Mouse (Mus musculus) left cerebral cortex, postnatal 14 days (tissue): Measurements from ENCODE around the gene Ifnl3. TPM values are rescaled to one million over a fixed set of nuclear protein-coding genes. Genes with fewer than 3 reads are reported as not detected.

Experiments
- DNase-seq, 2 experiments: peaks; one replicate each; pipeline ENCODE4 v3.0.0; 2021 to 2022; ENCODE audit warnings: low spot score in 2 of 2, mixed read lengths in 1 of 2
- intact Hi-C: fragments of 180-260 bp; cut with DNase I; formaldehyde crosslinking; loops from one replicate; pipeline ENCODE4 v1.15.1; 2025
- total RNA-seq, 2 experiments: library from RNA; stranded (reverse); gene quantifications; 2 replicates each; pipeline ENCODE4 v1.2.3; 2021

Ifnl3 gene
- total RNA-seq, 2 experiments from 2014 or later, result not detected

DNA sequence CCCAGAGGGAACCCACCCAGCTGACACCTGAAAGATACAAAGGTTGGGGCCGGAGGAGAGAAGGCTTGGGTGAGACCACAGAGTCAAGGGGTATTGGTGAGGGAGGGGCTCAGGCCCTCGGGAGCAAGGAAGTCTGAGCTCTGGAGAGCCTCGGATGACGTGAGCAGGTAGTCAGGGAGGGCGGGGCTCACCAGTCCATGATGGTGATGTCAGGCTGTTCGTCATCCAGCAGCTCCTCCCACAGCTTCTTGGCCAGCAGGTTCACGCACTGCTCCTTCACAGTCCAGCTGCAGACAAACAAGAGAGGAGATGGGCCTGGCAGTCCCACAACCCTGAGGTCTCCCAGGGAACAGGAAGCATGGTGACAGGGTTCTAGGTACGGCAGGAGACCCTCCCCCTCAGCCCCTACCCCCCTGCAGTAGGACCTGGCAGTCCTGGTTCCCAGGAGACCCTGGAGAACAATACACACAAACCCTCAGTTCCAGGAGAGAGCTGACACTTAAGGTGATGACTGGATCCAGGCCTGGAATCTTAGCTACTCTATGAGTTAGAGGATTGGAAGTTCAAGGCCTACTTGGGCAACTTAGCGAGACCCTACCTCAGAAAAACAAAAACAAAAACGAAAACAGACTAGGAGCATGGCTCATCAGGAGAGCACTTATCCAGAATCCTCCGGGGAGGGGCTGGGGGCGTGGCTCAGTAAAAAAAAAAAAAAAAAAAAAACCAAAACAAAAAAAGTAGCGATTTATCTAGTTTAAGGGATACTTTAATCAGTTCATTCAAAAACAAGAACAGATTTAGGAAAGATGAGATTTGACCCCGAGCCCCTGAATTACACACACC is 22.6 kb downstream of the Ifnl3 start:
- intact Hi-C loops, result no loop called here
- DNase-seq, result no peak

DNA sequence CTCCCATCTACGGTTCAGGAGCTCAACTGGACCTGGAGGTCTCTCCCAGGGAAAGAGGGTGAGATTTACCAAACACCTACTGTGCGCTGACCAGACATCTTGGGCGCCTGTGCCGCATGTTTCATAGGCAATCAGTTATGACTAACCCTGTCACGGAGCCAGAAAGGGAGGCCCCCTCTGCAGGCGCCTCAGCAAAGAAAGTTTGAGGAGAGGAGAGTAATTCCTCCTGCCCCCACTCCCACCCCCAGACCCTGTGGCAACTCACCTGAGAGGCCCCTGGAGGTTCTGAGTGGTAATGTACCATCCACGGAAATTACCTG is 23.2 kb downstream of the Ifnl3 start:
- intact Hi-C loops, result no loop called here
- DNase-seq, result no peak

DNA sequence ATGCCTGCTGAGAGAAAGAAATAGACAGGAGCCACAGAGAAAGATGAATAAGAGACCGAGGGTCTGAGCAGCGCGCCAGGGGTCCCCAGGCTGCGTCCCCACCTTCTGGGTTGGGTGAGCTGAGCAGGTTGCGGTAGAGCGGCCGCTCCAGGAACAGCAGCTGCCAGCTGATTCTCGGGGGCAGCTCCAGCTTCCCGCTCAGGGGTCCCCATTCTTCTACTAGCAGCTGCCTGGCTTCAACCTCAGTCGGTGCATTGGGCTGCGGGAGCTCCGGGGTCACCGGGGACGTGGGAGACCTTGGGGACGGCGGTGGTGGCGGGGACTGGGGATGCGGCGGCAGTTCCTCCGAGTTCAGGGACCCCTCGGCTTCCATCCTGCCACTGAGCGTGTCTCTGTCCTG is 24.0 kb downstream of the Ifnl3 start:
- no peak for DNase-seq
- intact Hi-C loops, result no loop called here

DNA sequence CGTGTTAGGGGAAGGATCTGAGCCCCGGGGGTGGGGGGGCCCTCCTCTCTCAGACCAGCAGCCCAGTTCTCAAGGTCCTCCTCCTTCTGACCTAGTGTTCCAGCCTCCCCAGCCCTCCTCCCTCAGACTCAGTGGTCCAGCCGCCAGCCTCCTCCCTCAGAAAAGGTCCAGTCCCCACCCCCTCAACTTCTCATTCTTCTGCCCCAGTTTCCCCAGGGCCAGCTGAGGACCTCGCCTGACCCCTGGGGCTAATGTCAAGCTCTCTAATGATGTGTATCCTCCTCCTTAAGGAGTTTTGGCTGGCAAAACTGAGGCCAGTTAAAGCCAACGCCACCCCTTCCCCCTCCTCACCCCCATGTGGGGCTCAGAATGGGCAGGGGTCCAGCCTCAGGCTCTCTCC is 24.5 kb downstream of the Ifnl3 start, which contains the start of gene Nccrp1:
Gene Nccrp1, minus strand, starts transcription at position 101 of the 400 bp plus-strand sequence.
- intact Hi-C loops, result no loop called here
- DNase-seq, result no peak

DNA sequence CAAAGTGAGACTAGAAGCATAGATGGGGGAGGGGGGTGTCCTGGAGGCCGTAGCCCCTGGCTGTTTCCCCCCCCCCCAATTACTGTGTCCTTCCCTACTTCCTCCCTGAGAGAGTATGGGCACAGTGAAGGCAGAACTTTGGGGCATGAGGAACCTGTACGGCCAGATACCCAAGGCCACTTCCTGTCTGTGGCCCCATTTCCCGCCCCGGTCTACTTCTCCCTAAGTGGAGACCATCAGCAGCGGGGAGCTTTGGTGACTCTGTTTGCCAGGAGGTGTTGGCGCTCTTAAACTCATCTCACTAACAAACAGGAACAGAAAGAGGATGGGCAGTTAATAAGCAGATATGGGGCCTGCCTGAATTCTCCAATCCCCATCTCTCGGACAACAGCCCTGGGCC is 25.0 kb downstream of the Ifnl3 start:
- intact Hi-C loops, result no loop called here

DNA sequence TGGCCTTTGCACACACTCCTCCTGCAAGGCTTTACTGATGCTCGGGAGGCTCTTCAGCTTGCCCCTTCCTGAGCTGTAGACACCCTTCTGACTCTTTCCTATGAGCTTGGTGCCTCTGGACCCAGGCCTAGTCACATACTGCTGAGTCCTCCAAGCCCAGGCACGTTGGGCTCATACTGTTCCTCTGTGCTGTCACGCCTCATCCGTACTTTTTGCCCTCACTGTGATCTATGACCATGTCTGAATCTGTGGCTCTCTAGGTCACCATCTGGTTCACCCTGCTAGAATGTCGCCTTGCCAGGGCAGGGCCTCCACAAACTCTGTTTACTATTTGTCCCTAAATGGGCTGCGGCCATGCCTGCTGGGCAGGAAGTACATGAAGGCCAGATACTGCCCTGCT is 30.4 kb downstream of the Ifnl3 start:
- no peak for DNase-seq

More for the DNA sequence above, 25.0 kb downstream of the Ifnl3 start:
- DNase-seq, result no peak

DNA sequence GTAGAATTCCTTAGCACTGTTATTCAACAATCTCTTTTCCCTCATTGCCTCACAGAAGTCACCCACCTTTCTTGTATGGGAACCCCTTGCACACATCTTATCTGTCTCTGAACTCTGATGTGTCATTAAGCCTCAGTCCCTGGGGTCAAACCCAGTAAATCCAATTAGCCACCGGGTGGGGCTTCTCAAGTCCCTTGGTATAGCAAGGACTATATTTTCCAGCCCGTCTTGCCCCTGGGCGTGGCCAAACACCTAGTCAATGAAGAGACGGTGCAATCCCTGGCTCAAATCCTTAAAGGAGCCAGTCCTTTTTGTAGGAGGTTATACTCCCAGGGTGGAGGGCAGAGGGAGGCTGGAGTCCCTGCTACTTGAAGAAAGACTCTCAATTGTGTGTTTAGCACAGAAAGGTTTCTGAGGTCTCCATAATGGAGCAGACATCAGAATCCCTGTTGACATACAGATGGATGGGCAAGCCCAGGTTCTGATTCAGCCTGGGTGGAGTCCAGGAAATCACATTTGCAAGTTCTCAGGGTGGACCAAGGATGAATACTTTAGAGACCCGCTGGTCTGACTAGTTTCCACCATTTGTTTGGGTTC is 33.4 kb downstream of the Ifnl3 start:
- no peak for DNase-seq
- intact Hi-C loops, result no loop called here

More for the DNA sequence above, 30.4 kb downstream of the Ifnl3 start:
- intact Hi-C loops, result no loop called here

DNA sequence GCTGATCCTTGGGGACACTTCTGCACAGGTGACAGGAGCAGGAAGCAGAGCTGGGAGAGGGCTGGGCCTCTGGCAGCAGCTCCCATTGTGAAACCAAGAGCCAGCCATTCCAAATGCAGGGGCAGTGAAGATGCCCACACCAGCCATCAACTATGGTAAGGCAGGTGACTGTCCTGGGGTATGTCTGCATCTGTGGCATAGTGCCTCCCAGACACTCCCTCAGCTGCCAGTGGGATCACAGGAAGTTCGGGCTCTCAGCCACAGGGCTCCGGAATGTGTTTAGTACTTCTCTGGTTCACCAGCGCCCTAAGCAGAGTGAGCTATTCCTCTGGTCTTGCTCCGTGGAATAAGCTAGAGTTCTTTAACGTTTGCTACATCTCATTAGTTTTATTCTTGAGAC is 34.4 kb downstream of the Ifnl3 start:
- intact Hi-C loops, result no loop called here
- no peak for DNase-seq

DNA sequence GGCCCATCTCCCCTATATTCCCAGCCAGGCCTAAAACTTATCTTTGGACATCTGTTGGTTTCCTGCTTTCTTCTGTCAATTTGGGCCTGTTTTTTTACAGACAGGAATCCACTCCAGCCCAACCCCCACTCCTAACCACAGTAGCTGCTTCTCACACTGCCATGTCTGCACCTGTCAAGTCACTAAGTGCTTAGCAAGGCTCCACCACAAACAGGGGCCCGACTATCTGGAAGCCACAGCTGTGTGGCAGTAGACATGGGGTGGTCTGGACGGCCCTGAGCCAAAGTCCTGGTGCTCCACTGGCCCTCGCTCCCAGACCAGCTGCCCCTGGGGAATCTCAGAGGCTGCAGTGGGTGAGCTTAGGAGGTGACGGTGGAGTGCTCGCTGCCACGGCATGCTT is 35.1 kb downstream of the Ifnl3 start:
- DNase-seq, result no peak
- intact Hi-C loops, result no loop called here

DNA sequence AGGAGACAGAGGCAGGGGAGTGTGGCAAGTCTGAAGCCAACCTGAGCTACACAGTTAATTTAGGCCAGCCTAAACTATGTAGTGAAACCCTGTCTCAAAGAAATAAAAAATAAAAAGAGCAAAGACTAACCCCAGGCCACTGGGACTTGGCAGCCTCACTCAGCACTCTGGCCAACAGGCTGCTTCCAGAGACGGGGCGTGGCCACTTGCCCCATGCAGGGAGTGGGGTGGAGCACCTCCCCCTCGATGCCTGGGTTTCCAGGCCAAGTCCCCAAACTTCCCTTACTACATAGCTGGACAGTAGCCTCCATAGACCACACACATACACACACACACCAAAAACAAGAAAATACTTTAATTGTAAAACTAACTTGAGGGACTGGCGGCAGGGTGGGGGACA is 35.9 kb downstream of the Ifnl3 start:
- DNase-seq, result no peak
- intact Hi-C loops, result no loop called here

DNA sequence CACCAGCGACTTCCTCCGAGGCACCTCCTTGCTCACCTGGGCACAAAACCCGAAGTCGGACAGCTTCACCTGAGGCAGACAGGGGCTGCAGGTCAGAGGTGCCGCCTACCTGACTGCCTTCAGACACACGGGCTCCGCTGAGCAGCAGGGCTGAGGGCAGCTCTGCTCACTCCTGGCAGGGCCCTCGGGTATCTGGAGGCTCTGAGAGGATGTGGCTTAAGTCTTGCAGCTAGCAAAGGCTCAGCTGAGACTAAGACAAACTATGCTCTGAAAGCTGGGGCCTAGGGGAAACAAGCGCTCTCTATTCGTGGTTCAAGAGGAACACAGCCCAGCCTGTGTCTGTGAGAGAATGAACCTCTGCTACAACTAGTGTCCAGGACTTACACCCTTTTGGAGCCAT is 38.2 kb downstream of the Ifnl3 start:
- DNase-seq, result no peak
- intact Hi-C loops, result no loop called here

DNA sequence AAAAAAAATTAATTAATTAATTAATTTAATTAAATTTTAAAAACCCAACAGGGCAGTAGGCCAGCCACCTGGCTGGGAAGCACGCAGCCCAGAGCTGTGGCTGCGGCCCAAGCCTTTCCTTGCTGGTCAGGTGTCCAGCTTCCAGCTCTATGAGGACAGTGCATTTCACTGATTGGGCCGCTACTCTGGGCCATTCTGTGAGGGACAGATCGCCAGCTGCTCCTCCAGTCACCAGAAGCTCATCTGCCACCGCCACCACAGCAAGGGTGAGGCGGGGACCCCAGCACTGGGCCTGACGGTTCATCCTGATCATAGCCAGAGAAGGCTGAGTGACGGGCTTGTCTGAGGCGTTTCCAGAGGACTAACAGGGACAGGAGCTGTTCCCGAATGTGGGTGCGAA is 39.3 kb downstream of the Ifnl3 start:
- no peak for DNase-seq
- intact Hi-C loops, result no loop called here

DNA sequence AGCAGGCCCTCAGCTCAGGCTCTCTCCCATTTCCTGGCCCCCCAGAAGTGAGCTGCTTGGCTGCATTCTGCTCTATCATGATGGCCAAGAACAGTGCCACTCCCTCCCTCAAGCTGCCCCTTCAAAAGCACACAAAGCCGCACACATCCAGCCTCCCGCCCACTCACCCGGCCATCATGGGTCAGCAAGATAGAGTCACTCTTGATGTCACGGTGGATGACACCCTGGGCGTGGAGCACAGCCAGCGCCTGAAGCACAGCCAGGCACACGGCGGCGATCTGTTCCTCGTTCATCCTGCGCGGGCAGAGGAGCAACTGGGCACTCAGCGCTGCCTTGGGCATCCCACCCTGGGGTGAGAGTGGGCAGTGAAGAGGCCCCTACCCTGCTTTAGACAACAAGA is 39.7 kb downstream of the Ifnl3 start:
- DNase-seq, result no peak
- intact Hi-C loops, result no loop called here

DNA sequence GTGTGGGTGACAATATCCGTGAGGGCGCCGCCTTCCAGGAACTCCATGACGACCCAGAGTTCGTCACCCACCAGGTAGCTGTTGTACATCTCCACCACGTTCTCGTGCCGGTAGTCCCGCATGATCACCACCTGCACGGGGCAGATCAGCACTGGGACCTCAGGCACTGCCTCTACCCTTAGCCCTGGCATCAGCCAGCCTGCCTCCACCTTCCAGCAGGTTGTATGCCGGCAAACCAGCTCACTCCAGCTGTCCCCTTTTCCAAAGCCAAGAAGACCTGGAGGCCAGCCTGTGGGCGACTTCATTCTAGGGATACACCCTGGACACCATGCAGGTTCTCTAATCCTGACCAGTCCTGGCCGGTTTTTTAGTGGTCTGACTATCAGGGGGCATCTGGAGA is 40.3 kb downstream of the Ifnl3 start:
- intact Hi-C loops, result no loop called here
- DNase-seq, result no peak

DNA sequence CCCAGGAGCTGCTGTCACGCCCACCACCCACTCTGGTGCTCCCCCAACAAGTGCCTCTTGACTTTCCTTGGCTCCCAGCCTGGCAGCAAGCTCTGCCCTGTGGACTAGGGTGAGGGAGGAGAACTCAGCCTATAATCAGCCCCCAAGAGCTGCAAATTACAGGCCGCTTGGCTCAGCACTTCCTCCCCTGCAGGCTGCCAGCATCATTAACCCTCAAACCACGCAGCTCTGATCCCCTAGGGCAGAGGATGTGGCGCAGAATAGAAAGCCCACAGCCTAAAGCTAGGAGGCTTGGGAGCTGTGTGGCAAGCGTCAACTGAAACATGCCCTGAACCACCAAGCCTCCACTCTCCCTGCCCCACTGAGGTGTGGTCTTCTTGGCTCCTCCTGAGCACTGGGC is 42.8 kb downstream of the Ifnl3 start:
- intact Hi-C loops, result no loop called here
- DNase-seq, result no peak

DNA sequence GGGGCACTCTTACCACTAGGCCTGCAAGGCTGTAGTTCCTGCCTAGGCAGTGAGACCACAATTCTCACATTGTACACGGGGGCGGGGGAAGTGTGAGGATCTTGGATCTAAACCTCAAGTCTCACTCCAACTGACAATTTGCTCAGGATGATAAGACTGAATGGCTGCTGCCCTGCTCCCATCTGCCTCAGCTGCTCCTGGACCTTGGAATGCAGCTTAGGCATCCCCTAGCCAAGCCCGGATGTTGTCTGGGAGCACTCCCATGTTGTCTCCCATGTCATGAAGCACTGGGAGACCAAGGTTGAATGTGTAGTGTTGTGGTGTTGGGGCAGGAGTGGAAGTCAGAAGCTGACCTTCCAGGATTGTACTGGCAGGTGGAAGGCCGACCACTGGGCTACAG is 44.9 kb downstream of the Ifnl3 start:
- intact Hi-C loops, result no loop called here
- DNase-seq, result no peak

DNA sequence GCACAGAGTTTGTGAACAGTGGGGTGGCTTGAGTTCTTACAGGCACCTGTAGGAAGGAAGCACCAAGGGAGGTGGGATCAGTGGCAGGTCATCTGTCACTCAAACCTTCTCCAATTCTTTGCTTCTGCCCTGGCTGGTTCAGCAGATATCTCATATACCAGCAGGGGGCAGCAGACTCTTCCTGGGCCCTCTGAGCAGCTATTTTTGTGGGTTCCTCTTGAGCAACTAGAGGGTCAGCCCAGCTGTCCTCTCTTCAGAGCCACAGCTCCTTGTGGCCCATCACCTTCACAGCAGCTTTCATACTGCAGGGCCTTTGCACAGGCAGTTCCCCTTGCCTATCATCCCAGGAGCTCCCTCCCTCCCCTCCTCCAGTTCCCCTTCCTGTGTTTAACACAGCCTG is 45.6 kb downstream of the Ifnl3 start:
- peak; percentile 67 to 75 for DNase-seq
- intact Hi-C loops, result loop anchor here (1.0 kb wide), 1 partner anchor 33 kb away; no protein-coding TSS in a partner anchor

DNA sequence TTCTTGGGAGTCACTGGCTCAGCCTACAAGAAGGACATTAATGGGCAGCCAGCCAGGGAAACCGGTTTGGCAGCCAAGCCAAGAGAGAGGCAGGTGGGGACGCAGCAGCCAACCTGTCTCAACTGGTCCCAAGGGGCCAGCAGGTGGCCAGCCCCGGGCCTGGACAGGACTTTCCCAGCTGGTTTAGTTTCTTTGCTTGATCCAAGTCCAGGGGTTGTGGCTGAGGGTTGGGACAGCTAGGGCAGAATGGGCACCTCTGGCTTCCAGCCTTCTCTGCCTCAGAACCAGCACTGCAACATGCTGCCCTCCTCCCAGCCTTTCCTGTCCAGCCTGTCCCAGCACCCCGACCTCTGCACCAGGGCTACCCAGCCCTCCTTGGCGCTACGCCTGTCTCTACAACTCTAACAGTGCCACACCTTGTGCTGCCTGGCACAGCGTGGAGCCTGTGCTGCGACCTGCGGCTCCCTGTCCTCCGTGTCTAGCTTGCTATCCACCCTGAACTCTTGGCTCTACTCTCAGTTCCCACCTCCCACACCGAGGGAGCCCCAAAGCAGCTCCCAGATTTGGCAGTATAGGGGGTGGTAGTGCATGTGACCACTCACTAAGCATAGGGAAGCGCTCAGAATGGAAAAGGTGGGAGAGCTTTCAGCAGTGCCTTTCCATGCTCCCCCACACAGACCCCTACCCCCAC is 47.8 kb downstream of the Ifnl3 start:
- no peak for DNase-seq
- intact Hi-C loops, result no loop called here

DNA sequence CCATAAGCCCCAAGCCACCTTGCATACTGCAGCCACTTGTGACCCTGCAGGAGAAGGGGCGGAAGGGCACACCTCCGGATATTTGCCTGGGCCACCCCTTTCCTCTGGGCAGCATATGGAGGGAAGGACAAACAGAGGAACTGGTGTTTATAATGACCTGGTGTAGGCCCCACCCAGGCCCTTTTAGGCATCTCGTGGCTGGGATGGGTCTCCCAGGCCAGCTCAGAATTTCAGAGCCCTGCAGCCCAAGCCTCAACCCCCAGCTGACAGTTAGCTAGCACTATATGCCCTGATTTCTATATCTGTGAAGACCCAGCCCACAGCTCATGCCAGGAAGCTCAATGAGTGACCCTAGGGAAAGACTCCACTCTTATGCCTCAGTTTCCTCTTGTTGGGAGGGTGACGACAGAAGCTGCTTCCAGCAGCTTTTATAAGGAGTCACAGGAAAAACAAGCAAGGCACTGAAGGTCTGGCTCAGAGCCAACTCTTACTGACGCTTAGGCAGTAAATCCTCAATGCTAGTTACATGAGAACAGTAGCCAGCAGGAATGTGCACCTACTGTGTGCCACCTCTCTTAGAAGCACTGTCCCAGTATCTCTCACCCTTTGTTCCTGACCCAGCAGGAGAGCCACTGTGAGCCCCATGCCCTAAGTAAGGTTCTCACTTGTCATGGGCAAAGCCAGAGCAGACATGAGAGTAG is 48.5 kb downstream of the Ifnl3 start:
- DNase-seq, result peak; percentile 50 to 51
- intact Hi-C loops, result no loop called here

DNA sequence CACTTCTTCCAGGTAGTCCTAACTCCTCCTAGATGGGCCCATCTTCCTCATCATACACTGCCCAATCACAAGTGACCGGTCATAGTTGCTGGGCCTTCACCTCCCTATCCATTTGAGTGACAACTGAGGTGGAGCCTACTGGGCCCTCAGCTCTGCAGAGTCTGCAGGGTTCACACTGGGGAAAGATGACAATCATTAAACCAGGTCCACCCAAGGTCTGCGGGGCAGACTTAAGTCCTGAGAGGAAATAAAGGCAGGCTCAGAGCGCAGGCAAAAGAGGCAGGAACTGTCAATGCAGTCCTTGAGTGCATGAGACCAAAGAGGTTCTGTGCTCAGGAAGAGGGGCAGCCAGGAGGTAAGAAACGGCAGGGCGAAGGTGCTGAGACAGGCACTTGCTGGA is 50.1 kb downstream of the Ifnl3 start:
- no peak for DNase-seq
- intact Hi-C loops, result no loop called here
